Mouse (Mus musculus) embryonic fibroblast, embryonic 13.5 days (primary cell): ENCODE results near the gene Rpl26. TPM values are rescaled to one million over a fixed set of nuclear protein-coding genes. Genes with fewer than 3 reads are reported as not detected.

Experiments used
- H3K27ac ChIP-seq: 2 replicates; pipeline ENCODE4 v1.5.1; 2012; ENCODE audit warnings: low read length, control low read depth, inconsistent platforms; ENCODE audit not compliant: insufficient read depth
- H3K4me1 ChIP-seq: 2 replicates; pipeline ENCODE4 v1.6.1; 2011; ENCODE audit warnings: low read length; ENCODE audit not compliant: control insufficient read depth, insufficient read depth
- H3K4me3 ChIP-seq: 2 replicates; pipeline ENCODE4 v1.5.1; 2011; ENCODE audit warnings: mild to moderate bottlenecking, control low read depth, low read length; ENCODE audit not compliant: insufficient read depth
- CTCF ChIP-seq: IDR thresholded peaks from 2 replicates; pipeline ENCODE4 v1.5.1; 2011; ENCODE audit warnings: mild to moderate bottlenecking, control low read depth, low read length, moderate library complexity, borderline replicate concordance; ENCODE audit not compliant: insufficient read depth
- POLR2A ChIP-seq: IDR thresholded peaks from 2 replicates; pipeline ENCODE4 v1.6.1; 2011; ENCODE audit warnings: low read depth, mild to moderate bottlenecking, control low read depth, low read length, moderate library complexity
- polyA plus RNA-seq: library from polyadenylated mRNA; stranded (reverse); fragments of >200 nt; gene quantifications from 2 replicates; pipeline ENCODE4 v1.2.4, GENCODE M21; 2011; ENCODE audit warnings: low read depth; ENCODE audit not compliant: missing spikeins, insufficient read length

Gene Rpl26
- polyA plus RNA-seq, 1 experiment: 3,899 TPM

GRCm38 (mm10) chr11:68902047-68902364 lies 623 bp downstream of the Rpl26 start:
- H3K4me3 ChIP-seq: peak overlapping the region; percentile 86
- peak overlapping the region; percentile 70; the same call in 1 of the 2 replicates for H3K27ac ChIP-seq
- H3K4me1 ChIP-seq: peaks cover 5% of the 10 kb centered on the region
- TF ChIP-seq POLR2A (no peak), CTCF (no peak)

- Histone ChIP-seq H3K4me3 (peak overlapping the region; percentile 86), H3K4me1 (peaks cover 5% of the 10 kb centered on the region), H3K27ac (peak overlapping the region; percentile 34)
- TF ChIP-seq CTCF: no peak
- TF ChIP-seq POLR2A: no peak
These were observed 984 bp downstream of the Rpl26 start for GRCm38 (mm10) chr11:68902367-68902766.

GRCm38 (mm10) chr11:68902823-68903222 lies 1.4 kb downstream of the Rpl26 start:
- Histone ChIP-seq H3K27ac (no peak overlapping the region), H3K4me3 (peak overlapping the region; percentile 86), H3K4me1 (peaks cover 5% of the 10 kb centered on the region)
- TF ChIP-seq CTCF (no peak), POLR2A (no peak)

- no peak overlapping the region for H3K4me3 ChIP-seq
- H3K27ac ChIP-seq: no peak overlapping the region
- TF ChIP-seq POLR2A: no peak
- no peak for TF ChIP-seq CTCF
- peaks cover 5% of the 10 kb centered on the region for H3K4me1 ChIP-seq
These were observed 2.4 kb downstream of the Rpl26 start for GRCm38 (mm10) chr11:68903775-68904174.

GRCm38 (mm10) chr11:68904375-68905137 lies 3.2 kb downstream of the Rpl26 start:
- TF ChIP-seq CTCF (no peak), POLR2A (no peak; the same call in 1 of the 2 replicates)
- no peak overlapping the region for H3K27ac ChIP-seq
- H3K4me3 ChIP-seq: no peak overlapping the region
- H3K4me1 ChIP-seq: peaks cover 5% of the 10 kb centered on the region

- H3K4me3 ChIP-seq: no peak overlapping the region
- TF ChIP-seq POLR2A (no peak), CTCF (no peak)
- peaks cover 5% of the 10 kb centered on the region for H3K4me1 ChIP-seq
- H3K27ac ChIP-seq: no peak overlapping the region
These were observed 3.8 kb downstream of the Rpl26 start for GRCm38 (mm10) chr11:68905138-68905531.

GRCm38 (mm10) chr11:68905665-68906460 lies 4.5 kb downstream of the Rpl26 start:
- TF ChIP-seq POLR2A (0 out of 2 replicates have a peak, but pooled peaks have one; percentile 10), CTCF (no peak)
- Histone ChIP-seq H3K4me3 (no peak overlapping the region), H3K27ac (no peak overlapping the region), H3K4me1 (peaks cover 5% of the 10 kb centered on the region)

GRCm38 (mm10) chr11:68906461-68906790 lies 5.0 kb downstream of the Rpl26 start:
- TF ChIP-seq POLR2A (peak; percentile 8; the same call in 1 of the 2 replicates), CTCF (no peak)
- no peak overlapping the region for H3K4me3 ChIP-seq
- H3K4me1 ChIP-seq: peaks cover 5% of the 10 kb centered on the region
- H3K27ac ChIP-seq: no peak overlapping the region

- H3K27ac ChIP-seq: no peak overlapping the region
- peaks cover 5% of the 10 kb centered on the region for H3K4me1 ChIP-seq
- TF ChIP-seq POLR2A: no peak
- no peak for TF ChIP-seq CTCF
- no peak overlapping the region for H3K4me3 ChIP-seq
These were observed 5.9 kb downstream of the Rpl26 start for GRCm38 (mm10) chr11:68907251-68907650.
